Mouse (Mus musculus): ENCODE results near the gene Snx12. TPM values are rescaled to one million over a fixed set of nuclear protein-coding genes. Genes with fewer than 3 reads are reported as not detected.

Gene Snx12
- total RNA-seq (2022): 10 to 100 TPM; 49.1 to 69.9 (median 64.8) TPM

DNA sequence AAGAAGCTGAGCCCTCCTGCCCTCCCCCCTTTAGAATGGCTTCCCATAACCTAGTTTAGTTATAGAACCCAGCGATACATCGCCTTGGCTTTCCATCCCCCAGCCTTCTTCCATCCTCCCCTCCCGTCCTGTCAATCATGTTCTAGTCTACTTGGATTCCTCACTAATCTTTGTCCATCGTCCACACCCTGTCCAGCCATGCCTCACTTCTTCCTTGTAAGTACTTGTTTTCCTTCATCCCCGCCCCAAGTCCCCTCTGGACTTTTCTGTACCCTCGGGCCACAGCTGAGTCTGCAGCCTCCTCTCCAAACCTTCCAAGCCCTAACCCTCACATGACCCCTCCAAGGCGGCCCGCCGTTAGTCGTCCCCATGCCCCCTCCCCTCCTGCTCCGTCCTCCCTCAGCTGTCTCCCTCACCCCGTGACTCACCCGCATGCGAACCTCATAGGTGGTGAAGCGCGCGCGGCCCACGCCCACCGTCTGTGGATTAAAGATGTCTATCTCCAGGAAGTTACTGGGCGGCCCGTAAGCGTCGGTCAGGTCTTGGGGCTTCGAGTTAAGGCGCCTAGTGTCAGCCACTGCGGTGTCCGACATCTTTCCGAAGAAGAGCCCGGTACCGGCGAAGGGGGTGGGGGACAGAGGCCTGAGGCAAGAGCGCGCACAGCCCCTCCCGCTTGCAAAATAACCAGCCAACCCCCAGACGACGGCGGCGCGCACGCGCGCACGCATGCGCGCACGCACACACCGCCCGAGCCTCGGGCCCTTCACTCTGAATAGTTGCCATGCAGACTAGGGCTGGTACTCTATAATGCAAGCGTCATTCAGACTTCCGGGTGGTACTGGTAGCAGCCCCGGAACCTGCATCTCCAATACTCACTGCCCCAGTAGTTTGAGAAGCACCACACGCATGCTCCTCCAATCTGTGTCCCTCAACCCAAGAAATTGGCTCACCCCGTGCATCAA, at the start of gene Snx12:
TSS of gene Snx12 (minus strand) at position 730 of the 962 bp plus-strand sequence.
- DNase-seq: peak; percentile 86

GRCm38 (mm10) chrX:101268755-101269124, 46.4 kb upstream of the Snx12 start, which contains the start of gene Gm20489:
Gene Gm20489 (minus strand): TSS chrX:101269023.
- no peak for DNase-seq

DNA sequence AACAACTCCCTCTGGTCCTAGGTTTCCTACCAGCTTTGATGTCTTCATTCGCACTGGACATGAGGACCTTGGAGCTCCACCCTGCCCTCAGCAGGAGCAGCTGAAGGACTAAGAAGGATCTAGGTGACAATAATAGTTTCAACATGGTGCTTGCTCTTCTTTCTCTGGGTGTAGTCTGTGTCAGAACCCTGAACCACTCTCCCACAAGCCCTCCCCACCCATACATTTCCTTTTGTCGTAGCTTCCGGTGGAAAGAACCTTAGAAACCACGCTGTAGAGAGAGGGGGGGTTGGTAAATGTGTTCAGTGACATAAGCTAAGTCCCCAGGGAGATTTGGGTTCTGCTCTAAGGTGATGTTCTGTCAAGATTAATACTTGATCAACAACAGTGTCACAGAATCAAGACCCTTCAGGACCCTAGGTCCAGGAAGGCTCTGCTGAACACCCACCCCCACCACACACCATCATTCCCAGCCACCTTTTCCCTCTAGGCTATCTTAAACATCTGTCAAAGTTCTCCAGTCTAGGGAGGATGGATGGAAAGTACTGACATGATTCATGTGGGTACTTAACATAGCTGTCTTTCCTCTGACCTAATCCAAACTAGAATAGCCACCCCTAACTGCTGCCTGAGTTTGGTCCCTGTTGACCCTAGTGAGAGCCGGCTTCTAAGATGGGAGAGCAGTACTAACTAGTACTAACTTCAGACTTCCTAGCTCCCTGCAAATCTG, 45.8 kb upstream of the Snx12 start, which contains the start of gene Il2rg:
TSS of gene Il2rg (minus strand) at position 231 of the 730 bp plus-strand sequence.
- no peak for DNase-seq

GRCm38 (mm10) chrX:101266631-101267030, 44.3 kb upstream of the Snx12 start:
- no peak for DNase-seq

GRCm38 (mm10) chrX:101263892-101264291, 41.5 kb upstream of the Snx12 start, which contains the start of gene Gm614:
Gene Gm614 (minus strand): TSS chrX:101263992.
- no peak for DNase-seq

GRCm38 (mm10) chrX:101260441-101261325, 38.3 kb upstream of the Snx12 start:
- DNase-seq: no peak

DNA sequence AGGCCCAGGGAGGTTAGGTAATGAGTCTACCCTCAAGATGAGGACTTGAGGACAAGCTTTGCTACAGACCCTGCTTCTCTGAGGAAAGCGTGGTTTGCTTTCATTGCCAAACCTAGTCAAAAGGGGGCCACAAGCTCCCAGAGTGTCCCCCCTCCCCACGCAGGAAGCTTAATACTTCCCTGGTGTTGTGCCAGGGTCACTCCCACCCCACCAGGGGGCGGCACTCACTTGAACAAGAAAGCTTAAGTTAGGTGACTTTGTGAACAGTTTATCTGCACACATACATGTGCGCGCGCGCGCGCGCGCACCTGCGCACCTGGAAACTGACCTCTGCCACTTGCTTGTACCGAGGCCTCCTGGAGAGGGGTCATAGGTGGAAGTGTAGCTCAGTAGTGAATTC, 34.2 kb upstream of the Snx12 start:
- no peak for DNase-seq

DNA sequence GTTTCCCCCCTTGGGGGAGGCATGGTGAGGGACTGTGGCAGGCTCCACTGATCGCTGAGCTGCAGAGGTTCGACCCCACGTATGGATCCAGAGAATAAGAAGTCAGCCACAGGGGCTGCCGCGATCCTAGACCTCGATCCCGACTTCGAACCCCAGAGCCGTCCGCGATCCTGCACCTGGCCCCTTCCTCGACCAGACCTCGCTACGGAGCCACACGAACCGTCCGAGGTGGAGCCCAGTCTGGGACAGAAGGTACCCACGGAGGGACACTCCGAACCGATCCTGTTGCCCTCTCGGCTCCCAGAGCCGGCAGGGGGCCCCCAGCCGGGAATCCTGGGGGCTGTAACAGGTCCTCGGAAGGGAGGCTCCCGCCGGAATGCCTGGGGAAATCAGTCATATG, 32.4 kb upstream of the Snx12 start:
- no peak for DNase-seq

DNA sequence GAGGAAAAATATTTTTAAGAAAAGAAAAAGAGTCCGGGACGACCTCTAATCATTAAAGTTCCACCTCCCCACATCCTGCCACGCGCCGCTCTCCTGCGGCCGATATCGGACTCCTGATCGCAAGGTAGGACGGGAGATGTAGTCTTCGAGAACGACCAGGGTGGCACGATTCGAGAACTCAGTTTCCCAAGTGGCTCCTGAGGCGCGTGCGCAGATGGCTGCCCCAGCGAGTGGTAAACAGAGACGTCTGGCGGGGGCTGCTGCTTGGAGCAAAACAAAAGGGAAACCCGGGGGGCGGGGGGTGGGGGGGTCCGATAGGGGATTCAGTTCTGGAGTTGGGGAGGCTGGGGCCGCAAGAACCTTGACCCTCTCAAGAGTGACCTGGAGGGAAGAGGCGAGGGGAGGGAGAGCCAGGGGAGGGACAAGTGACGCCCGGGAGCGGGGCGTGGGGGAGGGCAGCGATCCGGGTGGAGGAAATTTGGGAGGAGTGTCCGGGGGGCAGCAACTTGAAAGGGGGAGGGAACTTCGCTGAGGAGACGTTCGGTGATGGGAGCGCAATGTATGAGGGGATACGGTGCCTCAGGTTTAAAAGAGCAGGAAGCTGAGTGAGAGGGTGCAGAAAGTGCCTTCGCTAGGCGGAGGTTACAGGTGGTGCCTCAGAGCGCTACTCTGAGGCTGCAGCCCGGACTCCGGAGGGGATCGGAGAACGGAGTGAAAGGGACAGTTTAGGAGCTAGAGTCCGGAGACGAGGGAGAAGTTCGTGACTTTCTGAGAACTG, 31.8 kb upstream of the Snx12 start, which contains the start of gene Foxo4:
TSS of gene Foxo4 (plus strand) at position 577 of the 778 bp plus-strand sequence.
- peak; percentile 85 for DNase-seq

DNA sequence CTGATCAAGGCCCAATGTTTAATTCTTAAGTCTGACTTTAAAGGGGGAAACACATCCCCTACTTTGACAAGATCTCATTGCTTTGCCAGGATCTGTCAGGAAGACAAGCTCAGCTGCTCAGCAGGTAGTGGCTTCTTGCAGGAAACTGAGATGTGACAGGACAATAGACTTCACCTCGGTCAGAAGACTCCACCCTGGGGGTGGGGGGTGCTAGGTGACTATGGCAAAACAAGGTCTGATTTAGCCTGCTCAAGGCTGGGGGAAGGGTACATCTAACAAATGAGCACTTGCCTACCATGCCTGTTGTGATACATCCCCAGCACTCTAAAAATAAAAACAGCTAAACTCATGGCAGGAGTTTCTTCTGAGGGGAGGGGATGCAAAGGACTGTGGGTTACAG, 22.6 kb upstream of the Snx12 start:
- DNase-seq: no peak

- no peak for DNase-seq
Observed at GRCm38 (mm10) chrX:101222796-101223162, 416 bp upstream of the Snx12 start.

GRCm38 (mm10) chrX:101189285-101189684, 33.1 kb downstream of the Snx12 start:
- no peak for DNase-seq

DNA sequence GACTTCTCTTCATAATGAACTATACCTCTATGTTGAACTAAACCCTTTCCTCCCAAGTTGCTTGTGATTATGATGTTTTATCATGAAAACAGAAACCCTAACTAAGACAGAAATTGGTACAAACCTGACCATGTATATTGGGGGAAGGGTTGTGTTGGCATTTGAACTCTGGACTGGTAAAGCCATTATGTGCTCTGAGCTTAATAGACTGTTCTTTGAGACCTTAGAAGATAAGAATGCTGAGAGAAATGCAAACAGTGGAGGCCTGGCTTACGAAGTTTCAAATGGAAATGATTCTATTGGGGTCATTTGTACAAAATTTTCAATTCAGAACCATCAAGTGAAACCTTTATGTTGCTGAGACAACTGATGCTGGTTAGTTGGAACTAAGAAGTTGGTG, 34.7 kb downstream of the Snx12 start:
- DNase-seq: no peak

GRCm38 (mm10) chrX:101173388-101173787, 49.0 kb downstream of the Snx12 start:
- no peak for DNase-seq

GRCm38 (mm10) chrX:101168425-101168824, 53.9 kb downstream of the Snx12 start:
- no peak for DNase-seq

GRCm38 (mm10) chrX:101163739-101164138, 58.6 kb downstream of the Snx12 start:
- no peak for DNase-seq

DNA sequence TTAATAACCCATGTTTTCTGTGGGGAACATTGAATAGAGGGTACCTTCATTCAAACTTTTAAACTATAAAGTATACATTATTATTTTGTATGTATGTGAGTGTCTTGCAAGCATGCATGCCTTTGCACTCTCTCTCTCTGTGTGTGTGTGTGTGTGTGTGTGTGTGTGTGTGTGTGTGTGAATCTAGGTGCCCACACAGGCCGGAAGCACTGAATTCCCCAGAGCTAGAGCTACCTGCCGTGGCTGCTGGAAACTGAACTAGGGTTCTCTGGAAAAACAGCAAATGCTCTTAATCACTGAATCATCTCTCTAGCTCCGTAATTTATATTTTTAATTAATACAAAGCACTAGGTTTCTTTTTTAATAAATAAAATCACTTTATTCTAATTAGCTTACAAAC, 59.1 kb downstream of the Snx12 start:
- no peak for DNase-seq

- DNase-seq: no peak
Observed at GRCm38 (mm10) chrX:101162532-101162931, 59.8 kb downstream of the Snx12 start.

GRCm38 (mm10) chrX:101157488-101157887, 64.9 kb downstream of the Snx12 start:
- DNase-seq: no peak

GRCm38 (mm10) chrX:101156369-101156768, 66.0 kb downstream of the Snx12 start:
- DNase-seq: no peak

DNA sequence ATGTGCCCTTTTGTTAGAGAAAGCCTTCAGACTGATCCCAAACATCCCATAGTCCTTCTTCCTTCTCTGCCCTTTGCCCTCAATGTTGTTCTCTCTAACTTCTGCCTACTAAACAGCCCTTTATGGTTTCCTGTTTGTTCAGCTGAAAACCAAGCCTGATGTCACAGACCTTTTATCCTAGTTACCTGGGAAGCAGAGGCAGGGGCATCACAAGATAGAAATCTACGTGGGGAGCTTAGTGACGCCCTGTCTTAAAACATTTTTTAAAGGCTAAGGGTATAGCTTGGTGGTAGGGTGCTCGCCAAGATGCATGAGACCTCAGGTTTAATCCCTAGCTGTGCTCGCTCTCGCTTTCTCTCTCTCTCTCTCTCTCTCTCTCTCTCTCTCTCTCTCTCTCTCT, 74.9 kb downstream of the Snx12 start:
- DNase-seq: no peak
